Mouse (Mus musculus) neural tube, embryonic 10.5 days (tissue): Measurements from ENCODE around the gene Fam172a.
A peak's percentile ranks its signal among the peaks of the same experiment; 100 is the strongest.

Experiments used
- DNase-seq: peaks from one replicate; pipeline ENCODE4 v3.0.0-alpha.2; 2017; ENCODE audit warnings: low spot score; ENCODE audit errors: extremely low spot score

Gene Fam172a

DNA sequence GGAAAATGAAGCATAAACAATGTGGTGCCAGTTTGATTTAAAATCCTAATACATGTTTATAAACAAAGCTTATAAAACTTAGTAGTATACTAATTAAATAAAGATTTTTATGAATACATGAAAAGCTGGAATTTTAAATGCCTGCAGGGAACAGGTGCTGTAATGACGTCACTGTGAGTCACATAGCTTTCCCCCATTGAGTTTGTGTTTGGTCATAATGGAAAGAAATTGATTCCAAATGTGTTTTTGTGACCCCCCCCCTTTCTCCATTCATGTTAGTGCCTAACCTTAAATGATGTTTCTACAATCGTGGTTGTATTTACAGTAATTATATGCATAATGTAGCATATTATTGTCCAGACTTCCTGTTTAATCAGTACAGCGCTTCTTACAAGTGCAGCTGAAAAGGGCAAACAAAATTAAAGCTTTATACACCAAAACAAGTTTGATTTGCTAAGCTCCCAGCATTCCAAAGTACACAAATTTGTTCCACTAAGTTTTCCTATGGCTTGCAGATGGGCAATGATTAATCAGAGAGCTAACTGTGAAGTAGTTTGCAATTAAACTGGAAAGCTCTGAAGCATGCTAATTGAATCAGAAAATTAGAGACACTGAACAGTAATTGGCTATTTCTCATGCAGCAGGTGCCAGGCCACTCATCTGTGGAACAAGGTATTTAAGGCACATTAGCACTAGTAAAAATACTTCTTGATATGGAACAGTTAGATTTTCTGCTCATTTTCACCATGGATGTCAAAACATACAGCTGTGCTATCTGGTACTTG is 398.1 kb downstream of the Fam172a start:
- DNase-seq = no peak

DNA sequence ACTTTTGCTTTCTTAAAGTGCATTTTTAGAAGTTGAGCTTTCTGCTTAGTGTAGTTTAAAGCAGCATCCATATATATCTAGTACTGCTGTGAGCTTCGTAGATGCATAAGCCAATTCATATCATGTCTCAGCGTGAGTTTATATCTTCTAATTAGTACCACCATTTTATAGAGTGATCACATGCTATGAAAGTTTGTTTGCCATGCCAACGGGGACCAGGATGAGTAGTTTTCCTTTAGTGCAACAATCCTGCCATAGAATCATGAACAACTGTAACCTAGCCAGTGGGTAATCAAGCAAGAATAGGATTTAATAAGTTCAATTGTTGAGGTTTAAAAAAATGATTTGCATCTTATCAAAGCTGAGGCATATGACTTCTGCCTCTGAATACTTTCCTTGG is 398.8 kb downstream of the Fam172a start:
- no peak for DNase-seq

DNA sequence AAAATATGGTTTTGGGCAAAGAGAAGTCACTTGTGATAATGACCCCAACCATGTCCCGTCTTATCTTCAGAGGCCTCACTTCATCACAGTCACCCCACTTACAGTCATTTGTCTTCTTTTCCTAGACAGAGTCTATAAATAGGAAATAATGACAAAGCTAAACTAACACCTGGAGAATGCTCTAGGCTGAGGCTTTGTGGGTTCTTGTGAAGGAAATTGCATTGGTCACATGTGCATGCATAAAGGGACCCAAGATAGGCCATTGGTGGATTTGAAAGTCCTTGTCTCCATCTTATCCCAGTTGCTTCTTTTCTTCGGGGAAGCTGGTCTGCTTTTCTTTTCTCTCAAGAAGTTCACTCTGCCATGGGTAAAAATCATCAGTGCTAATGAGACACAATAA is 400.5 kb downstream of the Fam172a start:
- no peak for DNase-seq

DNA sequence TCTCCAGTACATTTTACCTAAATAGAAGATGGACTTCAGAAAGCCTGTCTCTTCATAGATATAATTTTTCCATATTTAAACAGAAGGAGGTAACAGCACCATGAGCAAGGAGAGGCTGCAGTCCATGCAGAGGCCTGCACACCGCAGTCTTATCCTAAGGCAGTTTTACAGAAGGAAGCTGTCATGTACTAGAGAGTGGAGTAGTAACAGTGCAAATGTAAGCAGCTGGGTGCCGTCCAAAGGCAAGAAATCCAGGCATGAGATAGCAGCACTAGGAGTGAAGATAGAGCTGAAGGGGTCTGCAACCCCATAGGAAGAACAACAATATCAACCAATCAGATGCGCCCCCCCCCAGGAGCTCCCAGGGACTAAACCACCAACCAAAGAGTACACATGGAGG is 403.0 kb downstream of the Fam172a start:
- DNase-seq = no peak

DNA sequence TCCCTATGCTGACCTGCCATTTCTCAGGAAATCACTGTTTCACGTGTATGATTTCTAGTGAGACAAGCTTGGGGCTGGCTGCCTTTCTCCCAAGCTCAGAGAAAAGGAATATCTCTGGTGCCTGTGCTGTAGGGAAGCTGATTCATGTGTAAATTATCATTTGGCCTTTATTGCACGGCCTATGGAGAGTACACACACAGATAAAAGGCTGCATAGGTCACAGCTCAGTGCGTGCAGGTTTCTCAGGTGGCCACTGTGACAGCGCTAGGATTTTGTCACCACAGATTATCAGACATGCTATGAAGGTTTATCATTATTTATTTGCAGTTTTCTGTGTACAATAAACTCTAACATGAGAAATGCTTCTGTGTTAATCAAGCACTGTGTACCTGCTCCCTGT is 408.8 kb downstream of the Fam172a start:
- DNase-seq = no peak

DNA sequence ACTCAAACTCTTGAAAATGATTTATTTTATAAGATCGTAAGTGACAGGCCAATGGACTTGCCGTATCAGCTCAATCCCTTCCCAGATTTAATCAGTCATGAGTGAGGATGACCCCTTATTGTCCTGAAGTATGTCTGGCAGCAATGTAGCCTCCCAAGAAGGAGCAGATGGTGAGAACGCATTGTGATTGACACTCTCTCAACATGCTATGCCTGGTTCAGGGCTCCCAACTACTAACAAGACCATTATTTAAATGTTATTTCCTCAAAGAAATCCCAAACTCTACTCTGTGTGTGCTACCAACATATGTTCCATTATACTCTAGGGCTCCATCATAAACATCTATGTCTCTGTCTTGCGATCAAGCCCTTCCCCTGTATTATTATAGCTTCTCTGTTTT is 412.1 kb downstream of the Fam172a start:
- no peak for DNase-seq

DNA sequence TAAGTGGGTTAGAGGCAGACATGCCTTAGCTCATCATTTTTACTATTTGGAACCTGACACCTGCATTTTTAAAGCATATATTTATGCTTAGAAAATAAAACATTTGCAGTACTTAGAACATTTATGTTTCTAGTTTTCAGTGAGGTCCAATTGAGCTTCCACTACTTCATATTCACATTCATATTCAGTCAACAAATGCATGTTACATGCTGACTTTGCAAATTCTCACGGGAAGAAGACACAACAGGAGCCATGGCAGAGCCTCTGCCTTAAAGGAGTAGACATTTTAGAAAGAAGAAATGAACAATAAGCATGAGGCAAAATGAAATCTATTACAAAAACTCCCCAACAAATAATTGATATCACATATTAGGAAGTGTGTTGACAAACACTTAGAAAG is 416.9 kb downstream of the Fam172a start:
- DNase-seq = no peak

DNA sequence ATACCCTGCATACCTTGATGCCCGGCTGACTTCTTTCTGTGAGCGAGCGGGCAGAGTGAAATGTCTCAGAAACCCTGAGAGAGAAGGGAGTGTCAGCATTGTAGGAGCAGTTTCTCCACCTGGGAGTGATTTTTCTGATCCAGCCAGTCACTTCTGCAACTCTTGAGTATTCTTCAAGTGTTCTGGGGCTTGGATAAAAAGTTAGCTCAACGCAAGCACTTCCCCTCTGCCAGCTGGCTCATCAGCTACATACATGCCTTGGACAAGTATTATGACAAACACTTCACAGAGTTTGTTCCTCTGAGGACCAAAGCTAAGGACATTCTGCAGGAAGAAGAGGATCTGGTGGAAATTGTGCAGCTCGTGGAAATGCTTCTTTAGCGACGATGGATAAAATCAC is 420.2 kb downstream of the Fam172a start:
- DNase-seq = no peak

DNA sequence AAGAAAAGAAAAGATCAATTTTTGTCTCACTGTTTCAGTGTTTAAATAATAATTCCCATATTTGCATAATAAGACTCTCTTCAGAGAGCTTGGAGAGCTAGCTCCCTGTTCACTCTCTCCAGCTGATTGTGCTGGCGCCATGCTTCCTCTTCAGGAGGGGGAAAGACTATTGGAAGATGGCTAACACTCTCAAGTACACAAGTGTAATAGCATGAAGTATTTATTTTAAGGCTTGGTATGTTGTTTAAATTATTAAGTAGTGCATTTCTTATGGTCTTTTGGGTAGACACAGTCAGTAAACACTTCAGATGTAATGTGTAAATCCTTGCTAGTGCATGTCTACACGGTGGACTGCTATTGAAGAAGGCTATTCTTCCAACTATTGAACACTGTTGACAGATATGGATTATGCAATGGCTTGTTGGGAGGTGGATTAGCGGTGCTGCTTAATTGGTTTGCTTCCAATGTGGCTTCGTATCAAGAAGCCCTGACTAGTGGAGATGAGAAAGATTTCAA is 422.1 kb downstream of the Fam172a start:
- no peak for DNase-seq

DNA sequence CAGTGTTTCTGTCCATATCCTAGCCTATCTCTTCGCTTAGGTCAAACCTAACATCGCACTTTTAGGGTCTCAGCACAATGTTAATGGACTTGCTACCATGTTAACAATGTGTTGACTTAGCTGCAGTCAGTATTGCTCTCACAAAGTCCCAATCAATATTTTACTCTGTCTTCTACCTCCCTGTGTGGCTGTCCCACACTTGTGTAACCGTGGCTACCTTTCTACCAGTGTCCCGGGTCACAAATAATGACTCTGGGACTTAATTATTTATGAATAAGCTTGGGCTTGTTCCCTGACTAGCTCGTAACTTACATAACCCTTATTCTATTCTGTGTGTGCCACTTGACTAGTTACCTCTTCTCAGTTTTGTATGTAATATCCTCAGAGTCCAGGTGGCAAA is 455.6 kb downstream of the Fam172a start:
- no peak for DNase-seq

DNA sequence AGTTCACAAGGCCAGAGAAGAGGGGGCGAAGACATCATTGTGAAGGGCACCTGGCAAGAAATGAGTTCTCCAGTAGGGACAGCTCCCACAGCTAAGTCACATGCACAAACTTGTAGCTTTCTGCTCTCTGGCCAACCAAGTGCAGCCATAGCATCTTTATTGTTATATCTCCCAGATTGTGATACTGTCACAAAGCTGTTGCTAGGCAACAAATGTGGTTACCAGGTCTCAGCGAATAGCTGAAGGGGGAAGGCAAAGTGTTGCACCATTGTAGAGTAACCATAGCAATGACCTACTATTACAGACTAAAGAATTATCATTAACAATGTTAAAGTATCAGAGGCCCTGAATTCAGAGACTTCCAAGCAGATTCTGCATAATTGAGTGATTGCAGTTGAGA is 460.3 kb downstream of the Fam172a start:
- no peak for DNase-seq

DNA sequence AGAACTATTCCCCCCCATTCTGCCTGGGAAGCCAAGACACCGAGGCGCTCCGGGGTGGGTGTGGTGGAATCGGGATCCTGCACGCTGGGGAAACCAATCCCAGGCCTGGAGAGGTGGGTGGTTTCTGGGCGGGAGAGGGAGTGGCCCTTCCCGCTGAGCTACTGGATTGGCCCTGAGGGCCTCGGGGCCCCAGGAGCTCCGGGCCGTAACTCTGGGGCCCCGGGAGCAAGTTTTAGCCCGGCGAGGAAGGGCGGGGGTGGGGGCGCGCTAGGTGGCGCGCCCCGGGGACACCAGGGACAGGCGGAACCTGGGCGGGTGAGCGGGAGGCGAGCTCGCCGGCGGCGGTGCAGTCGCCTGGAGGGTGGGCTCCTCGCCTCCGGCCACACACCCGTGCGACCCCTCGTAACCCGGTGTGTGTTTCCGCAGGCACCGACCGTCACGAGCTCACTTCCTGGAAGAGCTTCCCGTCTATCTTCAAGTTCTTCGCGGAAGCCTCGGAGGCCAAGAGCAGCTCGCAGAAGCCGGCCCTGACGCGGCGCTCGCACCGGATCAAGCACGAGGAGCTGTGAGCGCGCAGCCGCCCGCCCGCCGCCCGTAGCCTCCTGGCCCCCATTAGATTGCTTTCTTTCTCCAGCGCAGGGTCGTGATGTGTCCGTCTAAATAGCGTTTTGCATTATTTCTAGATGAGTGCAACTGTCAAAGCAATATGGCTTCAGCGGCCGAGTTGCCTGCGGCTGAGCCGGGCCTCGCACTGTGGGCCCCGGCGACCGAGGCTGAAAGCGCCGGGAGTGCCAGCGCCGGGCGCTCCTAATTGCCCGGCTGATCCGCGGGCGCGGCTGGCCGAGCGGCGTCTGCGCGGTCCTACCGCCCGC is 461.5 kb downstream of the Fam172a start:
- DNase-seq = peak; percentile 88

DNA sequence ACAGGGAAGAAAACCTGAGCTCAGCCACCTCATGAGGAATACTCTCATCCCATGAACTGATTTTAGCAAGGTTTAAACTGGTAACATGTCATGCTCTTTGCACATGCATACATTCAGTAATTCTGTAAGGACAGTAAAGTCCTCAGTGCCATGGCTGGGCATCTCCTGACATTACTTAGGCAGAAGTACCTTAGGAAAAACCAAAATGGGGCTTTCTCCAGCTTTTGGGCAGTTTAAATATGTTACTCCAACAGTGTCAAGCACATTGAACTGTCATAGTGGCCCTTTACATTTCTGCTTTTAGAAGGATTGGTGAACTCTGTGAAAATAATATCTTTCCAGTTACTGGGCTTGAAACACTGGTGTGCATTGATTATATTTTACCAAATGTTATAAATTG is 463.1 kb downstream of the Fam172a start:
- no peak for DNase-seq

DNA sequence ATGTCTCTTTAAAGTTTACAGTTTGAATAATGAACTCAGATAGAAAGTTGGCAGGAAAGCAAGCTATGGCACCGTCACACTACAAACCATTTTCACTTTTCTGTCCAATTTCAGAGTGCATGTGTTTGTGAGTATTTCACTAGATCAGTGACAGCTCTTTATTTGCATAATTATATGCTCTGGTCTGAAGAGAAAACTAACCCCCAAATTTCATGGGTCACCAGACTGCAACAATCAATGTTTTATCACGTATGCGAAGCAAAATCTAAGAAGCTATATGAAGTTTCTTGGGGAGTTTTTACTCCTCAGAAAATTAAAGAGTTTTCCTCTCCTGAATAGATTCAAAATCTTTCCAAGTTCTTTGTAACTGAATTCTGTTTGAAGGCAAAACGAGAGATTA is 466.3 kb downstream of the Fam172a start:
- DNase-seq = no peak

DNA sequence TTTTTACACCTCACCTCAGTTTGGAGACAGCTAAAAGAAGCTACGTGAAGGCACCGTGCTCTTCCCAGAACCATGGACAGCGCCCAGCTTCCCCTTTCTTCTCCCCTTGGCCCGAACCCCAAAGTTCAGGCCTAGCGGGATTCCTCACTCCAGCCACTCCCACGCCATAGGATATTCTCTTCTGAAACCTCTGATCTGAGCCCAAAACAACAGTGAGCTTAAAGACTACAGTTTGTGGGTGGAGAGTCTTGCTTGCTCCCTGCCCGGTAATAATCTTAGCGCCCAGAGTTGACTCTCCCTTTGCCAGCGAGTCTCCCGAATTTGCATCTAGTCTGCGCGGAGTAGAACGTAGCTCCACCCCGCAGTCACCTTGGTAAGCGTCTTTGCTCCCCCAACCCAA is 469.5 kb downstream of the Fam172a start:
- DNase-seq = peak; percentile 61

DNA sequence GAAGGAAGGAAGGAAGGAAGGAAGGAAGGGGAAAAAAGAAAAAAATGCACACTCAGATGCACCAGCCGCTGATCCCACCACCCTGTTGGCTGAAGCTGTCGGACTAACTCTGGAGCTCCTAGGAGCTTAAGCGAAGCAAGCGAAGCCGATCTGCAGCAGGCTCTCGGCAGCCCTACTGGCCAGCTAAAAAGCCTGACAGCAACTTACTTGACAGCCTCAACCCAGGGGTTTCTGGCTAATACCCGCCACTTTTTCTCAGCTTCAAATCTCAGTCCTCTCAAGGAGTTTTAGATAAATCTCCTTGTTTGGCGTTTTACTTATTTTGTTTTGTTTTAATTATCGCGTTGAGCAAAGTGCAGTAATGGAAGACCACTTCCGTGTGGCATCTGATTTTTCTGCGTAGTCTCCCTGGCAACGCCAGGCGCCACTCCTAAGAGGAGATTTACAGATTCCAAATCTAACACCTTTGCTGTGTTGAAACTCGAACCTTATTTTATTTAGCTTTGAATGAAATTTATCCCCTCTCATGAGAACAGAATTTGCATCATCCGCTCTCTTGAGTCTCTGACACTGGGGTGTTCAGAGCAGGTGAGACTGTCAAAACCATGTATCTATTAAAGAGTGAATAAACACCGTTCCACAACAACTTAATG is 470.3 kb downstream of the Fam172a start:
- DNase-seq = no peak

DNA sequence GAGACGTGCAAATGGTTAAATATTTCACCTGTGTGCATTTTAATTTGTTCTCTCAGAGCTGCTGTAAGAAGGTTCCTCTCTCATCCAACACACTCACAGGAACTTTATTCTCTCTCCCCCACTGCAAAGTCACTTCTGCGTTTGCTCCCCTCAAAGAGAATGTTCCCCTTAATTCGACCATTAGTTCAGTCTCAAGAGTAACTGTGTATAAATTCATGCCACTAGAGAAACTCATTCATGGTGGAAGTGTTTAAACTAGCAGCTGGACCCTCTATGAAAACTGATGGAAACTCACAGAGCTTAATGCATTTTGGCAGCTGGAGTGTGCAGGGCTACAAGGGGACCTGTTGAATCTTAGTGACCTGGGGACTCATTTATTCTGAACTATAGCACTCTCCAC is 471.0 kb downstream of the Fam172a start:
- no peak for DNase-seq

DNA sequence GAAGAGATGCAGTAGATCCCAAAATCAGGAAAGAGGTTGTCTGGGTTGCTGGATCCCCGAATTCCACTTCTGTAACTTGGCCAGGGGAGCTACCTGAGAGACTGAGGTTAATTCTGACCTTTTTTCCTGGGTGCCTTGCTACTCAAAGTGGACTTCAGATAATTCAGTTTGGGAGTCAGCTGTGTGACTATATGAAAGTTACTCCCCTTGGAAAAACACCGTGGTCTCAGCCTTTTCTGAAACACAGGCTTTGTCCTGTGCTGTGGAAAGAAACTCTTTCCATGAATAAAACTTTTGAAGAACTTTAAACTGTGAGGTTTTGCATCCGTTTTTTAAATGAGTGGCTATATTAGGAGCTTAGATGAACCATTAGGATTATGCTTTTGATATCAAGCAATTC is 472.4 kb downstream of the Fam172a start:
- no peak for DNase-seq

DNA sequence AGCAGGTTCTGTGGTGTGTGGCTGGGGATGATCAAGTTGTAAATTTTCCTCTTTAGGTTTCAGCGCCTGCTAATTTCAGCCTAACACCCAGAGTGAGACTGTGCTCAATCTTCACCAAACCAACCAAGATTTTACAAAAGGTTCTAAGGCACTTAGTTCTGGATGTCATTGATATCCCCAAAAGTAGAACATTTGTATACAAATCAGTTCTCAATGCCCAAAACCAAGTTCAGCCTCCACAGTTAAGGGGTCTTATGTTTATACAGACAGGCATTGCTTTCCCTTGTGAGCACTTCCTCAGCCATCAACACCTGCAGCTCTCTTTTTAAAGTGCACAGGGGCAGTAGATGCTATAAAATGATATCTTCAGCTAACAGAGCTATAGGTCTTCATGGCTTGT is 473.1 kb downstream of the Fam172a start:
- DNase-seq = no peak

DNA sequence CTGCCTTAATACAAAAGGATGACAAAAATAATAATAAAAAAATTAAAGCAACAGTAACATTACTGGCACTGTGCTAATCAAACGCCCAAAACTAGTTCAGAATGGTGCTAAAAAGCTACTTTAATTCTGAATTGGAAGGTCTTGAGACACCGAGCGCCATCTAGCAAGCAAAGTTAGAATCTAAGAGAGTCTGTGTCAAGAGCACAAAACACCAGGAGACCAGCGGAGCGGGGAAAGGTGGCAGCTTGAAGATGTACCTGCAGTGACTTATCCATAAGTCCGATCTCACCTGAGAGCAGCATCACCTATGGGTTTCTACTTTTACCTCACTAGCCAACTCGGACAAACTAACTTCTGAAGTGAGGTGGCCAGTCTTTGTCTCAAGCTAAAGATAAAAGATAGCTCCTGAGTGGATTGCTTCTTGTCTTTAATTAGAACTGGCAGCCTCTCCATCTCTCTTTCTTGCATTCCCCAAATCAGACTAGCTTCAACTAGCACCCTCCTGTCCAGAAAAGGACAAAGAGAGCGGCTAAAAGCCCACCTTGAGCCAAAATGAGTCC is 474.1 kb downstream of the Fam172a start:
- DNase-seq = no peak

DNA sequence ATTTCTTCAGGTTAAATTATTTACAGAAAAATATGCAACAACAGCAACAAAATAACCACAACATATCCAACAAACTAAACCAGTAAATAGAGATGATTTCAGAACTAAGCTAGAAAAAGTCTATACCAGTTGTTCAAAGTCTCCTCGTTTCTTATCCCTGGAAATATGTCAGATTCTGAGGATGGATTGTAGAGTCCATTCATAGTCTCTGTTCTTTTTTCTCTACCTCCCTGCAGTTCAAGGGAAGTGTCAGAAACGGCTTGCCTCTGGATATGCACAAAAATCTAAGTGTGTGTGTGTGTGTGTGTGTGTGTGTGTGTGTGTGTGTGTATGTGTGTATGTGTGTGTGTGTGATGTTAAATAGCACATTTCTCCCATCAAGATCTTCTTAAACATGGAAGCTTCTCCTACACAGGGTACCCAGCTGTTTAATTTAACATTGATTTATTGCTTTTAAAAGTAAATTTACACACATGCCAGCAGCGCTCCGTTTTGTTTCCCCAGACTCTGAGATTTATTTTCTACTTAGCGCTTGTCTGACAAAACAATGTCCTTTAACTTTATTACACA is 475.6 kb downstream of the Fam172a start:
- DNase-seq = no peak
